Mouse (Mus musculus) forebrain, embryonic 12.5 days (tissue): ENCODE results near the gene Zscan12. TPM values are rescaled to one million over a fixed set of nuclear protein-coding genes. Genes with fewer than 3 reads are reported as not detected.

Experiments used
- ATAC-seq: fragments of 200-750 bp; cut with Nextera tagmentation; 2 replicates; pipeline ENCODE4 v1.8.0; 2017; ENCODE audit warnings: moderate TSS enrichment; ENCODE audit not compliant: low FRiP score
- H3K27ac ChIP-seq: fragments of 300-500 bp; sonication (generic); 2 replicates; pipeline ENCODE4 v1.5.1; 2016; ENCODE audit warnings: mild to moderate bottlenecking
- H3K27me3 ChIP-seq: fragments of 300-500 bp; sonication (generic); 2 replicates; pipeline ENCODE4 v1.6.1; 2016; ENCODE audit warnings: mild to moderate bottlenecking
- H3K36me3 ChIP-seq: fragments of 300-500 bp; sonication (generic); replicated peaks from 2 replicates; pipeline ENCODE4 v1.6.1; 2016; ENCODE audit warnings: mild to moderate bottlenecking
- H3K4me1 ChIP-seq: fragments of 300-500 bp; sonication (generic); 2 replicates; pipeline ENCODE4 v1.6.1; 2016
- H3K4me2 ChIP-seq: fragments of 300-500 bp; sonication (generic); 2 replicates; pipeline ENCODE4 v1.6.1; 2016; ENCODE audit warnings: mild to moderate bottlenecking, moderate library complexity
- H3K4me3 ChIP-seq: fragments of 300-500 bp; sonication (generic); replicated peaks from 2 replicates; pipeline ENCODE4 v1.5.1; 2016; ENCODE audit warnings: mild to moderate bottlenecking
- H3K9ac ChIP-seq: fragments of 300-500 bp; sonication (generic); 2 replicates; pipeline ENCODE4 v1.6.1; 2016; ENCODE audit warnings: mild to moderate bottlenecking
- H3K9me3 ChIP-seq: fragments of 300-500 bp; sonication (generic); 2 replicates; pipeline ENCODE4 v1.6.1; 2016
- WGBS: fragments of 180-500 bp; shearing (Covaris S2); methylation state at CpG from one replicate; pipeline ENCODE4 v1.1.7; 2016; 5-methylcytosine and 5-hydroxymethylcytosine counted together
- microRNA-seq: library from miRNA; unstranded; fragments of <30 nt; microRNA quantifications from one replicate; pipeline ENCODE4, GENCODE M21; 2017
- polyA plus RNA-seq: library from polyadenylated mRNA; unstranded; fragments of >200 nt; fragmentation: Nextera tagmentation; extraction: Ambion mirVana; gene quantifications from 2 replicates; pipeline ENCODE4 v1.2.1, GENCODE M21; 2016

Gene Zscan12
- polyA plus RNA-seq, 1 experiment from 2014 or later: 20.2 TPM

- Histone ChIP-seq H3K36me3 (no peaks in the 10 kb centered on the region), H3K4me1 (peaks cover 7% of the 10 kb centered on the region), H3K9ac (no peak overlapping the region; the same call in 1 of the 2 replicates), H3K27me3 (0 out of 2 replicates have a peak, but pooled peaks cover 9% of the 10 kb centered on the region), H3K4me2 (no peak overlapping the region), H3K27ac (no peak overlapping the region), H3K9me3 (no peaks in the 10 kb centered on the region), H3K4me3 (no peak overlapping the region)
- 80% methylated on average over 11 of the region's 11 CpGs for WGBS
- ATAC-seq: no peak
Observed at GRCm38 (mm10) chr13:21407341-21407740, 44.7 kb downstream of the Zscan12 start.

- WGBS: 4% methylated on average over 27 of the region's 27 CpGs
- Histone ChIP-seq H3K27me3 (0 out of 2 replicates have a peak, but pooled peaks cover 9% of the 10 kb centered on the region), H3K36me3 (no peaks in the 10 kb centered on the region), H3K27ac (peak overlapping the region; percentile 59; the same call in 1 of the 2 replicates), H3K9me3 (no peaks in the 10 kb centered on the region), H3K4me1 (peaks cover 7% of the 10 kb centered on the region), H3K9ac (peak overlapping the region; percentile 69), H3K4me3 (peak overlapping the region; percentile 48), H3K4me2 (peak overlapping the region; percentile 66)
- peak; percentile 94 for ATAC-seq
Observed at GRCm38 (mm10) chr13:21407969-21408804, 45.6 kb downstream of the Zscan12 start.

GRCm38 (mm10) chr13:21408805-21409459 lies 46.3 kb downstream of the Zscan12 start:
- H3K9ac ChIP-seq: peak overlapping the region; percentile 69
- peak overlapping the region; percentile 66 for H3K4me2 ChIP-seq
- peaks cover 7% of the 10 kb centered on the region for H3K4me1 ChIP-seq
- peak; percentile 18 for ATAC-seq
- H3K9me3 ChIP-seq: no peaks in the 10 kb centered on the region
- peak overlapping the region; percentile 59; the same call in 1 of the 2 replicates for H3K27ac ChIP-seq
- peak overlapping the region; percentile 48 for H3K4me3 ChIP-seq
- WGBS: 59% methylated on average over 11 of the region's 11 CpGs
- H3K27me3 ChIP-seq: 0 out of 2 replicates have a peak, but pooled peaks cover 9% of the 10 kb centered on the region
- no peaks in the 10 kb centered on the region for H3K36me3 ChIP-seq

GRCm38 (mm10) chr13:21414231-21415212 lies 51.9 kb downstream of the Zscan12 start:
- Histone ChIP-seq H3K4me3 (no peak overlapping the region), H3K27ac (no peak overlapping the region), H3K27me3 (no peaks in the 10 kb centered on the region), H3K9me3 (no peaks in the 10 kb centered on the region), H3K36me3 (no peaks in the 10 kb centered on the region), H3K4me1 (no peaks in the 10 kb centered on the region; the same call in 1 of the 2 replicates), H3K4me2 (no peak overlapping the region), H3K9ac (no peak overlapping the region)
- no peak for ATAC-seq
- 67% methylated on average over 15 of the region's 15 CpGs for WGBS

DNA sequence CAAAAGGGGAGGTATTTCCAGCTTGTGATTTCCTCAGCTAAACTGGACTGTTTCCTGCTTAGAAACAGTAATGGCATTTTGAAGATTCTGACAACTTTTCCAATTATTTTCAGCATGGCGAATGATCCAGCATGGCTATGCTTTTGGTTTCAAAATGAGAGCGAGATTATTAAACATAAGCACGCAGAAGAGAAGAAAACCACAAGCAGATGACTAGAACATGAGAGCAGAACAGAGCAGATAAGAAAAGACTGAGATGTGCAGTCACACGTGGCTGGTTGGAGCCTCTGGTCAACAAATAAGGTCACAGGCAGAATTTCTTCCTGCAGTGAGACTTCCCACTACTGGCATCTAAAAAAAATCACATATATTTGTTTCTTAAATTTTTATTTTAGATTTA lies 52.6 kb downstream of the Zscan12 start:
- no peak overlapping the region for H3K4me3 ChIP-seq
- H3K36me3 ChIP-seq: no peaks in the 10 kb centered on the region
- H3K9me3 ChIP-seq: no peaks in the 10 kb centered on the region
- no peak overlapping the region for H3K27ac ChIP-seq
- no peaks in the 10 kb centered on the region for H3K27me3 ChIP-seq
- H3K9ac ChIP-seq: no peak overlapping the region
- no peak for ATAC-seq
- H3K4me1 ChIP-seq: no peaks in the 10 kb centered on the region; the same call in 1 of the 2 replicates
- WGBS: 88% methylated on average over 4 of the region's 4 CpGs
- no peak overlapping the region for H3K4me2 ChIP-seq

DNA sequence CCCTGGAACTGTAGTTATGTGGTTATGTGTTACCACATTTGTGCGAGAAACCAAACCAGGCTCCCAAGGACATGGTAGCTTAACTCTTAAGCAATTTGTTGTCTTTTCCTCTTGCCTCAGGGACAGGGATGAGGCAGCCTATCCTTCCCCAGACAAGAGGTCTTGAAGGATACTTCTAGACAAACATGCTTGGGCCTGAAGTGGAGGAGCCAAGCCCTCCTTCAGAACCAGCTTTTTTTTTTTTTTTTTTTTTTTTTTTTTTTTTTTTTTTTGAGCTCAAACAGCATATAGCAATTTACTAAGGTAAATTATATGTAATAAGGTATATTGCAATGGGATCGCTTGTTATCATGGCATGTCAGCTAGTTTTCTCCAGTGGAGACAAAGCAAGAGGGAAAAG lies 53.1 kb downstream of the Zscan12 start:
- no peak overlapping the region for H3K4me3 ChIP-seq
- no peaks in the 10 kb centered on the region for H3K9me3 ChIP-seq
- no peak for ATAC-seq
- H3K9ac ChIP-seq: no peak overlapping the region
- H3K27me3 ChIP-seq: no peaks in the 10 kb centered on the region
- no peaks in the 10 kb centered on the region; the same call in 1 of the 2 replicates for H3K4me1 ChIP-seq
- no peak overlapping the region for H3K27ac ChIP-seq
- WGBS: 97% methylated on average over 2 of the region's 2 CpGs
- no peak overlapping the region for H3K4me2 ChIP-seq
- no peaks in the 10 kb centered on the region for H3K36me3 ChIP-seq

- Histone ChIP-seq H3K9me3 (no peaks in the 10 kb centered on the region), H3K36me3 (no peaks in the 10 kb centered on the region), H3K9ac (no peak overlapping the region), H3K4me2 (no peak overlapping the region), H3K27me3 (no peaks in the 10 kb centered on the region), H3K4me3 (no peak overlapping the region), H3K27ac (no peak overlapping the region), H3K4me1 (no peaks in the 10 kb centered on the region; the same call in 1 of the 2 replicates)
- ATAC-seq: no peak
- WGBS: 91% methylated on average over 6 of the region's 6 CpGs
Observed at GRCm38 (mm10) chr13:21417298-21418010, 54.8 kb downstream of the Zscan12 start.

DNA sequence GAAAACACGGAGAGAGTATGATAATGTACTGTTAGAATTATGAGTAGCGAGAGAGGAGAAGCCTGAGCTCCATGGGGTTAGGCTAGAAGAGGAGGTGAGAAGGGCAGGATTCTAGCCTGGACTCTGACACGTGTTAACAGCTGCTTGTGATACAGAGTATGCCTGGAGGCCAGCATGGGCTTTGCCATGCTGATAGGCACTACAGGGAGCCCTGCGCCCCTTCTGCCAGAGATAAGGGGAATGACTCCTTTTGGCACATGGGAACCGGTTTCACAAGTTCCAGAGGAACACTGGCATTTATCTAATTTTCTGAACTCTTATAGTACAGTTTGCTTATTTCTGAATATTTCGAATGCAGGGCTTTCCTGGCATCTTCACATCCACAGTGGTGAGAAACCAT lies 56.2 kb downstream of the Zscan12 start:
- H3K4me2 ChIP-seq: no peak overlapping the region
- H3K36me3 ChIP-seq: no peaks in the 10 kb centered on the region
- 66% methylated on average over 6 of the region's 6 CpGs for WGBS

More for the DNA sequence above, 56.2 kb downstream of the Zscan12 start:
- Histone ChIP-seq H3K27me3 (no peaks in the 10 kb centered on the region), H3K9me3 (no peaks in the 10 kb centered on the region), H3K4me3 (no peak overlapping the region), H3K27ac (no peak overlapping the region), H3K4me1 (no peaks in the 10 kb centered on the region; the same call in 1 of the 2 replicates), H3K9ac (no peak overlapping the region)
- no peak for ATAC-seq

Small RNA genes lying within 50 kb of the gene (microRNA-seq; reads per million reads assigned to microRNA genes)
- not detected for gene Mir6942

Other genes with a start within 250 kb of the Zscan12 start
- not detected in 2 replicates for gene Olfr263, start 233.2 kb upstream of the Zscan12 start, polyA plus RNA-seq
- not detected in 2 replicates for gene Olfr1368, start 217.0 kb upstream of the Zscan12 start, polyA plus RNA-seq
- gene Trim27, start 183.4 kb upstream of the Zscan12 start, polyA plus RNA-seq: 132 and 153 TPM in 2 replicates
- not detected in 2 replicates for gene Gpx5, start 70.1 kb upstream of the Zscan12 start, polyA plus RNA-seq
- not detected in 2 replicates for gene Gpx6, start 50.7 kb upstream of the Zscan12 start, polyA plus RNA-seq
- not detected in 2 replicates for gene Olfr1367, start 15.9 kb upstream of the Zscan12 start, polyA plus RNA-seq
- 96.5 and 97.3 TPM in 2 replicates for gene Zkscan3, start 39.9 kb downstream of the Zscan12 start, polyA plus RNA-seq
- 5.6 and 6.2 TPM in 2 replicates for gene Pgbd1, start 78.2 kb downstream of the Zscan12 start, polyA plus RNA-seq
- gene Zscan26, start 90.9 kb downstream of the Zscan12 start, polyA plus RNA-seq: 20.9 and 21.3 TPM in 2 replicates
- 3.1 and 3.3 TPM in 2 replicates for gene Nkapl, start 105.7 kb downstream of the Zscan12 start, polyA plus RNA-seq
- gene Zkscan4, start 116.1 kb downstream of the Zscan12 start, polyA plus RNA-seq: 6.3 and 6.4 TPM in 2 replicates
- not detected in 2 replicates for gene Gm10065, start 116.6 kb downstream of the Zscan12 start, polyA plus RNA-seq
- 0.17 and 0.54 TPM in 2 replicates for gene AK157302, start 132.4 kb downstream of the Zscan12 start, polyA plus RNA-seq
- gene Gm11273, start 138.6 kb downstream of the Zscan12 start, polyA plus RNA-seq: 2.4 and 2.5 TPM in 2 replicates
- gene Zkscan8, start 168.3 kb downstream of the Zscan12 start, polyA plus RNA-seq: 8.9 and 10.1 TPM in 2 replicates
- gene Olfr1366, start 180.0 kb downstream of the Zscan12 start, polyA plus RNA-seq: 0.17 and 0.22 TPM in 2 replicates
- gene Olfr1535, start 197.1 kb downstream of the Zscan12 start, polyA plus RNA-seq: not detected in 2 replicates
- not detected in 2 replicates for gene Olfr1364, start 218.9 kb downstream of the Zscan12 start, polyA plus RNA-seq